Mouse (Mus musculus) effector memory CD4-positive, alpha-beta T cell, adult 5 months (primary cell): Measurements from ENCODE around the gene Slc5a4b. TPM values are rescaled to one million over a fixed set of nuclear protein-coding genes. Genes with fewer than 3 reads are reported as not detected.

Experiments used
- polyA plus RNA-seq: library from polyadenylated mRNA; unstranded; fragments of 100-300 nt; shearing (Covaris generic); gene quantifications from one replicate; pipeline ENCODE4 v1.2.1, GENCODE M21; 2017

Slc5a4b gene
- not detected for polyA plus RNA-seq

DNA sequence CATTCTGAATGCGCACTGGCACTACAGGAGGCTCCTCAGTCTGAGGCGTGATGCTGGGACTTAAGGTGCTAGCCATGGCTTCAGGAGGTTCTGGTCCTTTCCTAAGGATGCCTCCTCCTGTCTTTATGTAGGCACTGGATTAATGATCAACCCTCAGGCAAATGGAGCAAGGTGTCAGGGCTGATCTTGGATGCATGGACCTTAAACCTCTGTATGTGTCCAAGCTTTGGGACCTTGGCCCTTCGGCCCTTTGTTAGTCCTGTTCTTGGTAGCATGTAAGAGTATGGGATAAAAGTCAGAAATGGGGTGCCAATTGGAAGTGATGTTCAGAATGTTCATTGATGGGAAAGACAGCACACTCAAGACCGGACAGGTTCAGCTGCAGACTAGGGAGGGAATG, at the start of gene Slc5a4b:
Slc5a4b (minus strand) TSS at position 101 of the 400 bp plus-strand sequence.

DNA sequence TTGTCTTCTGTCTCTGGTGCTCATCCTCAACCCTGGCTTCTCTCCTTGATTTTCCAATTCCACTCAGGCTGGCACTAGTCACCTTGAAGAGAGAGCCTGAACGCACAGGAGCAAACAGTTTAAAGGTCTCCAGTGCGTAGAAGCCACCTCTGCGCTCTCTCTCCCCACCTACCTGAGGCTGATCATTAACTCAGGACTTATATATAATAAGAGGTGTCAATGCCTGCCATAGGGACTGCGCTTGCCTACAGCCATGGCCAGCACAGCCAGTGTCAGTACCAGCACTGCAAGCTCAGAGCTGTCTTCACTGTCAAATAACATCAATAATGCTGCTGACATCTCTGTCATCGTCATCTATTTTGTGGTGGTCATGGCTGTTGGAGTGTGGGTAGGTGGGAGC, 36.5 kb upstream of the Slc5a4b start, which contains the start of gene Slc5a4a:
Slc5a4a (plus strand) TSS at position 174 of the 400 bp plus-strand sequence.

GRCm38 (mm10) chr10:76032402-76033118, 78.2 kb downstream of the Slc5a4b start, which contains the start of gene Zfp280b:
Gene Zfp280b (plus strand): TSS chr10:76032650.

Other genes starting within 250 kb of the Slc5a4b start
- gene Derl3, start 217.5 kb downstream of the Slc5a4b start, polyA plus RNA-seq: 2.6 TPM
- 51.2 TPM for gene Smarcb1, start 189.3 kb downstream of the Slc5a4b start, polyA plus RNA-seq
- gene Chchd10, start 177.8 kb downstream of the Slc5a4b start, polyA plus RNA-seq: 22.5 TPM
- not detected for gene Mmp11, start 174.5 kb downstream of the Slc5a4b start, polyA plus RNA-seq
- gene Gm867, start 170.3 kb downstream of the Slc5a4b start, polyA plus RNA-seq: not detected
- gene Vpreb3, start 167.9 kb downstream of the Slc5a4b start, polyA plus RNA-seq: not detected
- 0.79 TPM for gene Gm5134, start 156.4 kb downstream of the Slc5a4b start, polyA plus RNA-seq
- gene Zfp280b, start 78.3 kb downstream of the Slc5a4b start, polyA plus RNA-seq: 25.1 TPM
- not detected for gene Slc5a4a, start 36.5 kb upstream of the Slc5a4b start, polyA plus RNA-seq
- gene Prmt2, start 126.9 kb upstream of the Slc5a4b start, polyA plus RNA-seq: 17.3 TPM
- gene S100b, start 142.9 kb upstream of the Slc5a4b start, polyA plus RNA-seq: not detected
- 5.9 TPM for gene Dip2a, start 234.3 kb upstream of the Slc5a4b start, polyA plus RNA-seq